Mouse (Mus musculus): ENCODE data around the gene Tmem150b. TPM values are rescaled to one million over a fixed set of nuclear protein-coding genes. Genes with fewer than 3 reads are reported as not detected.

Gene Tmem150b
- polyA plus RNA-seq, 1 experiment from 2014 or later: 0.14 TPM

DNA sequence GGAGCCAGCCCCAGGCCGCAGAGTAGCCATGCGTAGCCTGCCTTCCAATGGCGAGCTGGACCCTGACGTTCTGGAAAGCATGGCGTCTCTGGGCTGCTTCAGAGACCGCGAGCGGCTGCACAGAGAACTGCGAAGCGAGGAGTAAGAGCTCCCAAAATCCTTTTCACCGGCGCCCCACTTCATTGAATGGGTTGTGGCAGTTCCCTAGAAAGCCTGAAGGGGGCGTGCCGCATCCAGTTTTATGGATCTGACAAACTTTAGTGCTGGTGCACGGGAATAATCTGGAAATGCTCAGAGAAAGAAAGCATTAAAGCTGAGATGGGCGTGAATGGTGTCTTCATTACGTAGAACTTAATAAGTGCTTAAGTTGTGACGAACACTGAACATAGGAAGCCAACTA, 20.0 kb downstream of the Tmem150b start:
- H3K27ac ChIP-seq (ENCODE audit: low read depth, low read length): no peak overlapping the region
- no peaks in the 10 kb centered on the region for H3K9me3 ChIP-seq (ENCODE audit: control insufficient read depth, low read length)
- ATAC-seq (ENCODE audit: low FRiP score, low TSS enrichment): no peak
- H3K27me3 ChIP-seq (ENCODE audit: control insufficient read depth, insufficient read depth, low read length): no peaks in the 10 kb centered on the region
- 43% methylated on average over 18 of the region's 18 CpGs for WGBS
- H3K4me1 ChIP-seq (ENCODE audit: control insufficient read depth, insufficient read depth, low read length): no peaks in the 10 kb centered on the region
- H3K4me3 ChIP-seq (ENCODE audit: low read length): no peak overlapping the region
- no peak overlapping the region for H3K9ac ChIP-seq (ENCODE audit: low read depth, low read length)
- H3K36me3 ChIP-seq (ENCODE audit: control insufficient read depth, insufficient read depth, low read length): peaks cover 48% of the 10 kb centered on the region
- H3K4me2 ChIP-seq (replicated peaks; ENCODE audit: low read depth, low read length): no peak overlapping the region

DNA sequence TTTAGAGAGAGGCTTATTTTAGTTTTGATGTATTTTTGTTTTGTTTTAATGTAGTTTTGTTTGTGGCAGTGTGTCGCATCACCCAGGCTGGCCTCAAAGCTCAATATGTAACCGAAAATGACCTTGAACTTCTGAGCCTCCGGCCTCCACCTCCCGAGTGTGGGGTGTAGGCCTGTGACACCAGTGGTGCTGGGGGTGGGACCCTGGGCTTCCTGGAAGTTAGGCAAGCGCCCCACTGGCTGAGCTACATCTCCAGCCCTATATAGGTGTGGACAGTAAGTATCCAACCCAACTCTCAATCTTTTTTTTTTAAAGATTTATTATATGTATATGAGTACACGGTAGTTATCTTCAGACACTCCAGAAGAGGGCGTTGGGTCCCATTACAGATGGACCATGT, 21.9 kb downstream of the Tmem150b start:
- H3K9me3 ChIP-seq (ENCODE audit: control insufficient read depth, low read length): no peaks in the 10 kb centered on the region
- H3K27me3 ChIP-seq (ENCODE audit: control insufficient read depth, insufficient read depth, low read length): no peaks in the 10 kb centered on the region
- 0 out of 2 replicates have a peak, but pooled peaks have one; percentile 6 for ATAC-seq (ENCODE audit: low FRiP score, low TSS enrichment)
- H3K9ac ChIP-seq (ENCODE audit: low read depth, low read length): no peak overlapping the region
- H3K36me3 ChIP-seq (ENCODE audit: control insufficient read depth, insufficient read depth, low read length): peaks cover 50% of the 10 kb centered on the region
- H3K4me1 ChIP-seq (ENCODE audit: control insufficient read depth, insufficient read depth, low read length): no peaks in the 10 kb centered on the region
- no peak overlapping the region for H3K4me2 ChIP-seq (replicated peaks; ENCODE audit: low read depth, low read length)
- WGBS: 92% methylated on average over 7 of the region's 7 CpGs
- H3K27ac ChIP-seq (ENCODE audit: low read depth, low read length): no peak overlapping the region
- no peak overlapping the region for H3K4me3 ChIP-seq (ENCODE audit: low read length)

DNA sequence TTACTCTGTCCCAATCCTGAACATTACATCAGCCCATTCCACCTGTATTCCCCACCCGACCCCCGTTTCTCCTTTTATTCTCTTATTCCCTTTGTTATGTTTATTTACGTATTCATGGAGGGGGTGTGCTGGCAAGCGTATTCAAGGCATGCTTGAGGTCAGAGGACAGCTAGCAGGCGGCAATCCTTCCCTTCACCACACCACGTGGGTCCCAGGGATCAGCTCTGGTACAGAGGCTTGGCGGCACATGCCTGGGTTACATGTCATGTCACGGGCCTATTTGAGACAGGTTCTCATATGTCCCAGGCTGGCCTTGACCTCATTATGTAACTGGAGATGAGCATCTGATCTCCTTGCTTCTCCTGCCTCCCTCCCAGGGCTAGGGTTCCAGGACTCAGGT, 22.7 kb downstream of the Tmem150b start:
- 53% methylated on average over 8 of the region's 8 CpGs for WGBS
- peak; percentile 40; the same call in 1 of the 2 replicates for ATAC-seq (ENCODE audit: low FRiP score, low TSS enrichment)
- Histone ChIP-seq H3K4me3 (ENCODE audit: low read length) (no peak overlapping the region), H3K9ac (ENCODE audit: low read depth, low read length) (no peak overlapping the region), H3K36me3 (ENCODE audit: control insufficient read depth, insufficient read depth, low read length) (peaks cover 47% of the 10 kb centered on the region), H3K27me3 (ENCODE audit: control insufficient read depth, insufficient read depth, low read length) (no peaks in the 10 kb centered on the region), H3K4me1 (ENCODE audit: control insufficient read depth, insufficient read depth, low read length) (no peaks in the 10 kb centered on the region), H3K27ac (ENCODE audit: low read depth, low read length) (no peak overlapping the region), H3K4me2 (replicated peaks; ENCODE audit: low read depth, low read length) (no peak overlapping the region), H3K9me3 (ENCODE audit: control insufficient read depth, low read length) (no peaks in the 10 kb centered on the region)

DNA sequence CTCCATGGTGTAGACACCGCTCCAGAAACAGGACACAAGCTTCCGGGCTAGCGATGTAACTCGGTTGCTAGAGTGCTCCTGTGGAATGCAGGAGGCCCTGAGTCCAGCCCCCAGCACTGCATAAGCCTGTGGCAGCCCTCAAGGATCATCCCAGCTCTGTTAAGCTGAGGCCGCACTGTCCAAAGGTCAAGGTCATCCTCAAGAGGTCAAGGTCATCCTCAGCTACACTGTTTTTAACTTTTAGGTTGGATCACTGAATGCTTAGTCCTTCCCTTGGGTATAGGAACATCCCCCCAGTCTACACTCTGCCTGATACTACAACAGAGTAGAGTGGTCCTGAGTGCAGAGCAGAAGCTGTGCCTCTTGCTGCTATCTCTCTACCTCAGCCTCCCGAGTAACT, 32.0 kb downstream of the Tmem150b start:
- no peaks in the 10 kb centered on the region for H3K9me3 ChIP-seq (ENCODE audit: control insufficient read depth, low read length)
- 95% methylated on average over 6 of the region's 6 CpGs for WGBS
- no peak overlapping the region for H3K27ac ChIP-seq (ENCODE audit: low read depth, low read length)
- ATAC-seq (ENCODE audit: low FRiP score, low TSS enrichment): no peak
- no peak overlapping the region for H3K9ac ChIP-seq (ENCODE audit: low read depth, low read length)
- H3K4me3 ChIP-seq (ENCODE audit: low read length): no peak overlapping the region
- H3K4me2 ChIP-seq (replicated peaks; ENCODE audit: low read depth, low read length): no peak overlapping the region
- no peaks in the 10 kb centered on the region for H3K27me3 ChIP-seq (ENCODE audit: control insufficient read depth, insufficient read depth, low read length)
- peaks cover 39% of the 10 kb centered on the region for H3K36me3 ChIP-seq (ENCODE audit: control insufficient read depth, insufficient read depth, low read length)
- H3K4me1 ChIP-seq (ENCODE audit: control insufficient read depth, insufficient read depth, low read length): no peaks in the 10 kb centered on the region

DNA sequence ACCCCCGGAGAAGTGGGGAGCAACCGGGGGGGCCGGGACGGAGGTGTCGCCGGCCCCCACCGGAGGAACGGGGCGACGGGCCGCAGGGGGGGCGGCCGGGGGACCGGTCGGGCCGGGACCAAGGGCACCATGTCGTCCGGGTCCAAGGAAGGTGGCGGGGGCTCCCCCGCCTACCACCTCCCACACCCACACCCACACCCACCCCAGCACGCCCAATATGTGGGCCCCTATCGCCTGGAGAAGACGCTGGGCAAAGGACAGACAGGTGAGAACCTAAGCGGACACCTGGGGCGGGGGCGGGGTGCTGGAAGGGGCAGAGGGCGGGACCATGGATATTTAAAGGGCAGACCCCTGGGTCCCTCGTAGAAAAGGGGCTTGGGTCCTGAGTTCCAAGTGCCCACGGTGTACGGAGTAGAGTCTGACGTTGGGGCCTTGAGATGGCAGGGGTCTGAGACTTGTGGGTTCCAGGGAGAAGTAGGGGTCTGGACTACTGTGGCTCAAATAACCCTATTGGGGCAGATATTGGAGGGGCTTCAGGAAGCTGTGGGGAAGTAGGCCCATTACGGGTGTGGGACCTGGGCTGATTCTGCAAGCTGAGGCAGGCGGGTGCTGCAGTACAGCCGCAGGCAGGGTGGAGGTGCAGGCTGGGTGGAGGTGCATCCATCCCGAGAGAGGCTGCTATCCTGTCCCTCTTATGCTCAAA, 33.9 kb downstream of the Tmem150b start:
- ATAC-seq (ENCODE audit: low FRiP score, low TSS enrichment): peak; percentile 50
- H3K4me1 ChIP-seq (ENCODE audit: control insufficient read depth, insufficient read depth, low read length): no peaks in the 10 kb centered on the region
- no peaks in the 10 kb centered on the region for H3K9me3 ChIP-seq (ENCODE audit: control insufficient read depth, low read length)
- peaks cover 29% of the 10 kb centered on the region for H3K36me3 ChIP-seq (ENCODE audit: control insufficient read depth, insufficient read depth, low read length)
- peak overlapping the region; percentile 94 for H3K4me2 ChIP-seq (replicated peaks; ENCODE audit: low read depth, low read length)
- no peaks in the 10 kb centered on the region for H3K27me3 ChIP-seq (ENCODE audit: control insufficient read depth, insufficient read depth, low read length)
- H3K9ac ChIP-seq (ENCODE audit: low read depth, low read length): peak overlapping the region; percentile 100
- H3K4me3 ChIP-seq (ENCODE audit: low read length): peak overlapping the region; percentile 88
- H3K27ac ChIP-seq (ENCODE audit: low read depth, low read length): peak overlapping the region; percentile 86
- WGBS: 4% methylated on average over 26 of the region's 35 CpGs

DNA sequence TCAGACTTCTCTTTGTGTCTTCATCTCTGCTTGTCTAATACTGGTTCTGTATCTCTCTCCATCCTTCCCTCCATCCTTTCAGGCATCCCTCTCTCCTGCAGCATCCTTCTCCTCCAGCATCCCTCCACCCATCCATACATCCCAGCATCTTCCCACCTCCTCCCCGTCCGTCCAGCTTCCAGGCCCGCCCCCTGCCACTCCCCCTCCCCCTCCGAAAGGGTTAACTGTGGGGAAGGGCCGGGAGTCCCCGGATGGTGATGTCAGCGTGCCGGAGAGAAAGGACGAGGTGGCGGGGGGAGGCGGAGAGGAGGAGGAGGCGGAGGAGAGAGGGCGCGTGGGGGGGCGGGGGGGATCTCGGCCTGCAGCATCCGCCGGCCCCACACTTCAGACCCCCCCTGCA, 34.7 kb downstream of the Tmem150b start, which contains the start of gene Brsk1:
Brsk1 (plus strand) TSS at position 218 of the 400 bp plus-strand sequence.
- peak within 1 kb of the TSS; percentile 94 for H3K4me2 ChIP-seq (replicated peaks; ENCODE audit: low read depth, low read length)

DNA sequence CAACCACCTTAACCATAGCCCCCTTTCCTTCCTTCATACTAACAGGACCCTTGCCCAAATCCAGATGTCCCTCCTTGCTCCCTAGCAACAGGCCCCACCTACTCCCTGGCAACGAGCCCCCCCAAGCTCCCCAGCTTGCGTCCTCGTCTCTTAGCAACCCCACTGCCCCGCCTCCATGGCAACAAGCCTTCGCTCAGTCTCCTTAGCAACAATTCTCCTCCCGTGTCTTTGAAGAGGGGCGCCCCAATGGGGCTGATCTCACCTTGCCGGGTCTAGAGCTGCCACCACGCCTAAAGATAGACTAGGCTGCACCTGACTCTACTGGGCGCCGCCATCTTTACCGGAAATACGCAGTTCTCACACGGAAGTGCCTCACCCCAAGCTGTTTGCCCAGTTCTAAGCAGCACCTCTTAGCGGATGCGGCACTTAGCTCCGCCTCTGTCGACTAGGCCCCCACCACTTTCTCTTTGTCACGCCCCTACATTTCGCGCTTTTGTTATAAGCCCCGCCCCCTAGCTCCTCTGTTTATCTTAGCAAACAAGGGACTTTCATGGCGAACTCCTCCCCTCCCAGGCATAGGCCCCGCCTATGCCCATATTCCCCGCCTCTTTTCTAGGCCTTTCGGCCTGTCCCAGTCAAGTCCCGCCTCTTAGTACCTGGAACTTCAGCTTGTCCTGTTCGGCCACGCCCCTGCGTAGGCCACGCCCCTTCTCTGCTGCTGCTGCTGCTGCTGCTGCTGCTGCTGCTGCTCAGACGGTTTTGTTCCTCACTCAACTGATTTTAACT, 40.2 kb downstream of the Tmem150b start, which contains the start of gene Hspbp1:
Hspbp1 (minus strand) TSS at position 437 of the 786 bp plus-strand sequence.
- under 1% methylated on average over 32 of the region's 32 CpGs for WGBS
- ATAC-seq (ENCODE audit: low FRiP score, low TSS enrichment): peak; percentile 98
- H3K4me3 ChIP-seq (ENCODE audit: low read length): peak within 1 kb of the TSS; percentile 83

More for the DNA sequence above, 34.7 kb downstream of the Tmem150b start, which contains the start of gene Brsk1:
- no peaks in the 10 kb centered on the region for H3K9me3 ChIP-seq (ENCODE audit: control insufficient read depth, low read length)
- peak within 1 kb of the TSS; percentile 100 for H3K9ac ChIP-seq (ENCODE audit: low read depth, low read length)
- 3% methylated on average over 8 of the region's 18 CpGs for WGBS
- no peaks in the 10 kb centered on the region for H3K4me1 ChIP-seq (ENCODE audit: control insufficient read depth, insufficient read depth, low read length)
- peak within 1 kb of the TSS; percentile 86 for H3K27ac ChIP-seq (ENCODE audit: low read depth, low read length)
- H3K27me3 ChIP-seq (ENCODE audit: control insufficient read depth, insufficient read depth, low read length): no peaks in the 10 kb centered on the region
- peaks cover 23% of the 10 kb centered on the region for H3K36me3 ChIP-seq (ENCODE audit: control insufficient read depth, insufficient read depth, low read length)
- ATAC-seq (ENCODE audit: low FRiP score, low TSS enrichment): peak; percentile 84
- peak within 1 kb of the TSS; percentile 88 for H3K4me3 ChIP-seq (ENCODE audit: low read length)

DNA sequence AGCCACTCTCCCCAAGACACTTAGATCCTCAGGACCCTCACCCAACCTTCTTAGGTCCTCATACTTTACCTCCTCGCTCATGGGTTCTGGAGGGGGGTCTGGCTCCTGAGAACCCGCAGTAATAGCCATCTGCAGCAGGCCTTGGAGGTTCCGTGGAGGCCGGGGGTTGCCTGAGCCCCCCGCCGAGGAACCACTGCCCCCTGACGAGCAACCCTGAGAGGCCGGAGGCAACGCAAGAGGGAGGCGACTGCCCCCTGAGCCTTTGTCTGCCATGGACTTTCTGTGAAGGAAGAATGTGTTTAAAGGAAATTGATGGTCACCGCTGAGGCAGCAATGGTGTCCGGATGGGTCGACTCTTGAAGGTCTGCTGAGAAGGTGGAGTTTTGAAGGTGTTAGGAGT, 40.8 kb downstream of the Tmem150b start:
- no peak for ATAC-seq (ENCODE audit: low FRiP score, low TSS enrichment)
- WGBS: 2% methylated on average over 13 of the region's 13 CpGs
- no peaks in the 10 kb centered on the region for H3K9me3 ChIP-seq (ENCODE audit: control insufficient read depth, low read length)

More for the DNA sequence above, 40.2 kb downstream of the Tmem150b start, which contains the start of gene Hspbp1:
- peak within 1 kb of the TSS; percentile 52; the same call in 1 of the 2 replicates for H3K27ac ChIP-seq (ENCODE audit: low read depth, low read length)
- peaks cover 17% of the 10 kb centered on the region for H3K36me3 ChIP-seq (ENCODE audit: control insufficient read depth, insufficient read depth, low read length)
- H3K4me2 ChIP-seq (replicated peaks; ENCODE audit: low read depth, low read length): peak within 1 kb of the TSS; percentile 78
- peaks cover 7% of the 10 kb centered on the region; the same call in 1 of the 2 replicates for H3K4me1 ChIP-seq (ENCODE audit: control insufficient read depth, insufficient read depth, low read length)
- no peaks in the 10 kb centered on the region for H3K27me3 ChIP-seq (ENCODE audit: control insufficient read depth, insufficient read depth, low read length)
- H3K9ac ChIP-seq (ENCODE audit: low read depth, low read length): peak within 1 kb of the TSS; percentile 50
- H3K9me3 ChIP-seq (ENCODE audit: control insufficient read depth, low read length): no peaks in the 10 kb centered on the region

More for the DNA sequence above, 40.8 kb downstream of the Tmem150b start:
- H3K4me1 ChIP-seq (ENCODE audit: control insufficient read depth, insufficient read depth, low read length): peaks cover 7% of the 10 kb centered on the region; the same call in 1 of the 2 replicates
- H3K27ac ChIP-seq (ENCODE audit: low read depth, low read length): 0 out of 2 replicates have a peak overlapping the region, but pooled peaks have one; percentile 52
- peaks cover 19% of the 10 kb centered on the region for H3K36me3 ChIP-seq (ENCODE audit: control insufficient read depth, insufficient read depth, low read length)
- no peaks in the 10 kb centered on the region for H3K27me3 ChIP-seq (ENCODE audit: control insufficient read depth, insufficient read depth, low read length)
- peak overlapping the region; percentile 78 for H3K4me2 ChIP-seq (replicated peaks; ENCODE audit: low read depth, low read length)
- peak overlapping the region; percentile 50 for H3K9ac ChIP-seq (ENCODE audit: low read depth, low read length)
- H3K4me3 ChIP-seq (ENCODE audit: low read length): peak overlapping the region; percentile 83
